Mouse (Mus musculus): ENCODE measurements at regions not wholly inside any gene's neighbourhood (a gene's known extent, or its start where the extent isn't known, plus 50 kb on each side); places are given as distances from the start of the nearest gene placed in this dataset.
"Not testable (repeated sequence)": the region's sequence is repeated elsewhere in the genome, so short reads cannot be mapped to it uniquely, and the experiment has no call there.

DNA sequence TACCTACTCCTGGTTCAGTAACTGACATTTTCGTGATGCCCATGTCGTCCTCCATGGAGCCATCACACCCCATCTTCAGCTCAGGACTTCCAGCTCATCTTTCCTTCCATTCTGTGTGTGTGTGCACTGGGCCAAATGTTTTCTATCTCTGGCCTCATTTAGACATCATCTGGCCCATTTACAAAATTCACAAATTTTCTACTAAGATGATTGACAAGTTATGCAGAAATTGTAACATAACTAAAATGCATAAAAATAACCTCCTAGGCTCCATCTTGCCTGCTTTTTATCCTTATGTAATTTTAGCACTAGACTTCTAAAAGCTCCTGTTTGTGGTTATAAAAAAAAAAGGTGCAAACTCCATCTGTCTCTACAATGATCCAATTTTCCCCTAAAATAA is 130.8 kb upstream of the Kcnk2 start:
- DNase-seq (ENCODE audit: low spot score) (no peak), ATAC-seq (replicated peaks; ENCODE audit: low FRiP score) (no peak)
- Histone ChIP-seq H3K4me3 (ENCODE audit: low read depth, low read length) (no peak overlapping the region), H3K36me3 (ENCODE audit: control insufficient read depth, insufficient read depth, low read length) (no peaks in the 10 kb centered on the region), H3K27ac (ENCODE audit: low read depth, low read length) (no peak overlapping the region), H3K4me1 (replicated peaks; ENCODE audit: control insufficient read depth, insufficient read depth, low read length) (no peaks in the 10 kb centered on the region), H3K9ac (ENCODE audit: low read depth, low read length) (no peak overlapping the region), H3K27me3 (replicated peaks; ENCODE audit: control insufficient read depth, insufficient read depth, low read length) (no peaks in the 10 kb centered on the region), H3K4me2 (no peak overlapping the region), H3K9me3 (ENCODE audit: control insufficient read depth, low read length) (no peaks in the 10 kb centered on the region)
- WGBS, result 88% methylated on average over 2 of the region's 2 CpGs

DNA sequence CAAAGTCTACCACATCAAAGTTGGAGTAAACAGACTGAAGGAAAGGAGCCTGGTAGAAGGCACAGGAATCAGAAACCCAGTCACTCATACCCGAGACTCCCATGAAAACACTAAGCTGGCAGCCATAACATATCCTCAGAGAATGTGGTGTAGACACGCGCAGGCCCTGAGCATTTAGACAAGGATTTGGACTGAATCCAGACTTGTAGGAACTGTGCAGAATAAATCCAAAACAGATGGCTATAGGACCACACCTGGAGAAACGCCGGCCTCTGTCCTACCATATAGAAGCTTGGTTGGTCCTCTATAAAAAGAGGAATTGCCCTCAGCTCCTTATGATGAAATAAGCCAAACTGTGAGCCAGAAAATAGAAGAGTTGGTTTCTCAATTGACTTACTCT is 124.3 kb upstream of the Kcnk2 start:
- no peak for DNase-seq (ENCODE audit: low spot score)
- Histone ChIP-seq H3K4me3 (ENCODE audit: low read depth, low read length) (no peak overlapping the region), H3K4me1 (replicated peaks; ENCODE audit: control insufficient read depth, insufficient read depth, low read length) (no peaks in the 10 kb centered on the region), H3K36me3 (ENCODE audit: control insufficient read depth, insufficient read depth, low read length) (no peaks in the 10 kb centered on the region), H3K9ac (ENCODE audit: low read depth, low read length) (no peak overlapping the region), H3K4me2 (no peak overlapping the region), H3K9me3 (ENCODE audit: control insufficient read depth, low read length) (no peaks in the 10 kb centered on the region), H3K27ac (ENCODE audit: low read depth, low read length) (no peak overlapping the region), H3K27me3 (replicated peaks; ENCODE audit: control insufficient read depth, insufficient read depth, low read length) (no peaks in the 10 kb centered on the region)
- WGBS, result 82% methylated on average over 5 of the region's 5 CpGs
- ATAC-seq (replicated peaks; ENCODE audit: low FRiP score), result no peak

DNA sequence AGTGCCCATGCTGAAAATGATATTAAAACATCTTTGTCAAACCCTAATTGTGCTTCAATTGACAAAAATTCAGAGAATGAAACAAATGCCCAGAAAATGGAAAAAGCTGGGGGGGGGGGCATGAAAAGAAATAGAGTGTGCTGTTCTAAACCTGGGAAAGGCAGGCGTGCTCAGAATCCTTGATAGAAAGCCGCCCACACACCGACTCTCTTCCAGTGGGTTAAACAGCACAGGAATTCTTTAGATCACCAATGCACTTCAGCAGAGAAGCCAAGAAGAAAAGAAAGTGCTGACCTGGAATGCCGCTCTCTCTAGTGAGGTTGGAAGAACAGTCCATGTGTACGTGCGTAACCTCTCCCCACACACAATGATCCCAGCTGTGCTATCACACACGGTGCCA is 113.4 kb upstream of the Kcnk2 start:
- Histone ChIP-seq H3K9ac (ENCODE audit: low read depth, low read length) (no peak overlapping the region), H3K9me3 (ENCODE audit: control insufficient read depth, low read length) (no peaks in the 10 kb centered on the region), H3K4me3 (ENCODE audit: low read depth, low read length) (no peak overlapping the region), H3K27me3 (replicated peaks; ENCODE audit: control insufficient read depth, insufficient read depth, low read length) (no peaks in the 10 kb centered on the region), H3K4me1 (replicated peaks; ENCODE audit: control insufficient read depth, insufficient read depth, low read length) (no peaks in the 10 kb centered on the region), H3K4me2 (no peak overlapping the region), H3K36me3 (ENCODE audit: control insufficient read depth, insufficient read depth, low read length) (no peaks in the 10 kb centered on the region), H3K27ac (ENCODE audit: low read depth, low read length) (no peak overlapping the region)
- ATAC-seq (replicated peaks; ENCODE audit: low FRiP score), result no peak
- peak; percentile 23 for DNase-seq (ENCODE audit: low spot score)
- 77% methylated on average over 7 of the region's 7 CpGs for WGBS

DNA sequence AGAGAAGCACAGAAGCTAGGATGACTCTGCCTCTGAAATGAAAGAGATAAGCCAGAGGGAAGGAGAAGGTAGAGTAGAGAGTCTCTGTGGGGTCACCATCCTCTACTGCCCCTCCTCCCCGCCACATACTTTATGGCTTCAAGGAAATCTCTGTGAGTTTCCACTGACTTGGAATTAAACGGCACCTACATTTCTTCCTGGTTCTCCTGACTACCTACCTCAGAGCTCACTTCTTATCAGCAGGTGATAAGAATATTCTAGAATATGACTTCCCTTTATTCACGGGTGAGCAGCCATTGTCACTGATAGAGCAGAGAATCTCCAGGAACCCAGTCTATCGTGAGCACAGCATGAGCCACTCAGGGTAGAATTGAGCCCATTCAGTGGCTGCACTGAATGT is 111.3 kb upstream of the Kcnk2 start:
- 77% methylated on average over 4 of the region's 4 CpGs for WGBS

DNA sequence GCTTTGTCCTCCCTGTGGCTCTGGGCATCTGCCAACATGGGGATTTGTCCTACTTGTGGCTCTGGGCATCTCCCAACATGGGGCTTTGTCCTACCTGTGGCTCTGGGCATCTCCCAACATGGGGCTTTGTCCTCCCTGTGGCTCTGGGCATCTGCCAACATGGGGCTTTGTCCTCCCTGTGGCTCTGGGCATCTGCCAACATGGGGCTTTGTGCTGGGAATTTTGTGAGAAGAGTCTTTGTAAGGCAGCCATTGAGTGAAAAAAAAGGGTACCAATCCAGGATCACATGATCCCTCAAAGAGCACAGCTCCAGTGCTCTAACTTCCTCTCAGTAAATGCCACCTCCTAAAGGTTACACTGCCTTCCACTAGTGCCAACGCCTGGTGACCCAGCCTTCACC is 105.2 kb upstream of the Kcnk2 start:
- not testable (repeated sequence) for H3K4me3 ChIP-seq (ENCODE audit: low read depth, low read length); ATAC-seq (replicated peaks; ENCODE audit: low FRiP score); H3K4me1 ChIP-seq (replicated peaks; ENCODE audit: control insufficient read depth, insufficient read depth, low read length); H3K4me2 ChIP-seq; H3K36me3 ChIP-seq (ENCODE audit: control insufficient read depth, insufficient read depth, low read length); H3K9me3 ChIP-seq (ENCODE audit: control insufficient read depth, low read length); H3K27me3 ChIP-seq (replicated peaks; ENCODE audit: control insufficient read depth, insufficient read depth, low read length); H3K27ac ChIP-seq (ENCODE audit: low read depth, low read length); DNase-seq (ENCODE audit: low spot score); H3K9ac ChIP-seq (ENCODE audit: low read depth, low read length)
- 82% methylated on average over 1 of the region's 1 CpGs for WGBS

More for the DNA sequence above, 111.3 kb upstream of the Kcnk2 start:
- Histone ChIP-seq H3K9ac (ENCODE audit: low read depth, low read length) (no peak overlapping the region), H3K36me3 (ENCODE audit: control insufficient read depth, insufficient read depth, low read length) (no peaks in the 10 kb centered on the region), H3K4me1 (replicated peaks; ENCODE audit: control insufficient read depth, insufficient read depth, low read length) (no peaks in the 10 kb centered on the region), H3K9me3 (ENCODE audit: control insufficient read depth, low read length) (peaks cover 6% of the 10 kb centered on the region), H3K27me3 (replicated peaks; ENCODE audit: control insufficient read depth, insufficient read depth, low read length) (no peaks in the 10 kb centered on the region), H3K27ac (ENCODE audit: low read depth, low read length) (no peak overlapping the region), H3K4me3 (ENCODE audit: low read depth, low read length) (no peak overlapping the region), H3K4me2 (no peak overlapping the region)
- ATAC-seq (replicated peaks; ENCODE audit: low FRiP score) (no peak), DNase-seq (ENCODE audit: low spot score) (no peak)

DNA sequence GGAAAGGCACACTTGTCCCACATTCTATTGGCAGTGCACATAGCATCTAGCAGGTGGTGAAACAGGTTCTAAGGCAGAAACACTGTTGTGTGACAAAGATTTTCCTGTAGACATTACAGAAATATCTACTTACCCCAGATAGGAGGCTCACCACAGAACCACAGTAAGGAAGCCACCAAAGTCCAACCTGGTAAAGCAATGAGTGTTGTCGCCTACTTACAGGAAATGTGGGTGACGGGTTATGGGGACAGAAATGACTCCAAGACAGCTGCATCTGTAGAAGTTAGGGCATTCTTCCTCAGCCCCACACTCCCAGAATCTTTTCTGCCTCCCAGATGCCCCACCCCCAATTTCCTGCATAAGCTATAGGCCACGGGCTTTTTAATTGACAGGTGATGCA is 97.6 kb upstream of the Kcnk2 start:
- no peak for ATAC-seq (replicated peaks; ENCODE audit: low FRiP score)
- Histone ChIP-seq H3K9ac (ENCODE audit: low read depth, low read length) (no peak overlapping the region), H3K4me2 (no peak overlapping the region), H3K27ac (ENCODE audit: low read depth, low read length) (no peak overlapping the region), H3K27me3 (replicated peaks; ENCODE audit: control insufficient read depth, insufficient read depth, low read length) (no peaks in the 10 kb centered on the region), H3K36me3 (ENCODE audit: control insufficient read depth, insufficient read depth, low read length) (no peaks in the 10 kb centered on the region), H3K4me1 (replicated peaks; ENCODE audit: control insufficient read depth, insufficient read depth, low read length) (no peaks in the 10 kb centered on the region; the same call in 1 of the 2 replicates), H3K4me3 (ENCODE audit: low read depth, low read length) (no peak overlapping the region), H3K9me3 (ENCODE audit: control insufficient read depth, low read length) (no peaks in the 10 kb centered on the region; the same call in 1 of the 2 replicates)
- no peak for DNase-seq (ENCODE audit: low spot score)
- WGBS, result 53% methylated on average over 3 of the region's 3 CpGs

DNA sequence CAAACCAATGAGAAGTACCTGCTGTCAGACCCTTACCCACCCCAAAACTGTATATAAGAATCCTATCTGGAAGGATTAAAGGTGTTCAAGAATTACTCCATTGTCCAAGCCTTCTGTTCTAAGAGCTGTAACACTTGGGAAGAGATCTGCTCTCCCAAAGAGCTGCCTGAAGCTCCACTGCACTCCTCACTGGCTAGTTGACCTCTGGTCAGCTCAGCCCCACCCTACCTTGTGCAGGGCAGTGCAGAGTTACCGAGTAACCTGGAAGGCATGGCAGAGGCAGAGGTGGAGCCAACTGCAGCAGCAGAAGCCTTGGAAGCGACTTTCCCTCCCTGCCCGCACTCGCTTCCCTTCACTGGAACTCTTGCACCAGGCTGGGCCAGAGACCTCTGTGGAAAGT is 97.1 kb upstream of the Kcnk2 start:
- Histone ChIP-seq H3K4me2 (no peak overlapping the region), H3K9ac (ENCODE audit: low read depth, low read length) (no peak overlapping the region), H3K36me3 (ENCODE audit: control insufficient read depth, insufficient read depth, low read length) (no peaks in the 10 kb centered on the region), H3K27ac (ENCODE audit: low read depth, low read length) (no peak overlapping the region), H3K4me3 (ENCODE audit: low read depth, low read length) (no peak overlapping the region), H3K4me1 (replicated peaks; ENCODE audit: control insufficient read depth, insufficient read depth, low read length) (no peaks in the 10 kb centered on the region; the same call in 1 of the 2 replicates), H3K9me3 (ENCODE audit: control insufficient read depth, low read length) (no peaks in the 10 kb centered on the region; the same call in 1 of the 2 replicates), H3K27me3 (replicated peaks; ENCODE audit: control insufficient read depth, insufficient read depth, low read length) (no peaks in the 10 kb centered on the region)
- 64% methylated on average over 4 of the region's 4 CpGs for WGBS
- ATAC-seq (replicated peaks; ENCODE audit: low FRiP score), result no peak
- DNase-seq (ENCODE audit: low spot score), result no peak

DNA sequence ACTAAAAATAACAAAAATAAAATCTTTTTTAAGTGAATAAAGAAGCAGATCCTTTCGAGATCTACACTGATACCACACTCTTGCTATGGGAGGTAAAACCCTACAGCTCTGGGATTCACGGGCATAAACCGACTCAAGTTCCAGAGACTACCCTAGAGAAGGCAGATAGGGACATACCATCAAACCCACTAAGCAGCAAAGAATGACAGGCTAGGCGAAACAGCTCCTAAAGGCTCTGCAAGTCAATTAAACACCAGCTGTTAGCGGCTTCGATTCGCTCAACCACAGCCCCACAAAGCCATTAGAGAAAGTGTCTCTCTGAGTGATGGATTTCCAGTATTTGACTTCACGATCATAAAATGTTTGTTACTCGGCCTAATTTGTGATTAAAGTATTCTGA is 95.0 kb upstream of the Kcnk2 start:
- Histone ChIP-seq H3K9ac (ENCODE audit: low read depth, low read length) (no peak overlapping the region), H3K4me1 (replicated peaks; ENCODE audit: control insufficient read depth, insufficient read depth, low read length) (no peaks in the 10 kb centered on the region; the same call in 1 of the 2 replicates), H3K4me2 (no peak overlapping the region), H3K9me3 (ENCODE audit: control insufficient read depth, low read length) (no peaks in the 10 kb centered on the region), H3K27me3 (replicated peaks; ENCODE audit: control insufficient read depth, insufficient read depth, low read length) (no peaks in the 10 kb centered on the region), H3K27ac (ENCODE audit: low read depth, low read length) (no peak overlapping the region), H3K36me3 (ENCODE audit: control insufficient read depth, insufficient read depth, low read length) (no peaks in the 10 kb centered on the region), H3K4me3 (ENCODE audit: low read depth, low read length) (no peak overlapping the region)
- 75% methylated on average over 9 of the region's 9 CpGs for WGBS
- ATAC-seq (replicated peaks; ENCODE audit: low FRiP score) (no peak), DNase-seq (ENCODE audit: low spot score) (no peak)

DNA sequence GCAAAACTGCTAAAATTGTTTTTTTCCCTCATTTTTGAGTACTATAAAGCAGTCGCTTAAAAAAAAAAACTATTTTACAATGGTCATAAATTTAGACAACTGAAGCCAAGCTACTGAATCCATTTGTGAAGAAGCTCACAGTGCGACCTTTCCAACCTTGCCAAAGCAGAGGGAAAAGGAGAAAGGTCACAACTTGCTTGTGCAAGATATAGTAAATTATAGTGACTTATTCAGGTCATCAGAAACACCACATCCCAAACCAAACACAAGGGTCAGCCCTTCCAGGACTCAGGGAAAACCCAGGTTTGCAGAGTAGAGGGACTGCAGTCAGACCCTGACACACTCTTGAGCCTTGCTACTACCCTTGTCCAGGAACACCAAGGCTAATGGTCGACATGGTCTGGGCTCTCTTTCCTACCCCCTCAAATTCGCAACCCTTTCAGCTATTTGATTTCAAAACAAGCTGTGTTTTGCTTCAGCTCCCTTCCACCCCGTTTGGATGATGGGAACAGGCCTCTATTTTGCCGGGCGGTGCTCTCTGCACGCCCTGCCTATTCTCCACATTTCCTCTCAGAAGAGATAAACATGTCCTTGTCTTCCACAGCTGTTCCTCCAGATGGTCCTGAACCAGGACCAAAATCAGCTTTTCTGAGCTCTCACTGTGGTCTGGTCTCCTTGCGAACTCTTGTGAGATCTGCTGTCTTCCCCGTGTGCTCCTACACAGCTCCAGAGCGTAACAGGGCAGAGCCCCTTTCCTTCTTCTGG is 93.5 kb upstream of the Kcnk2 start:
- H3K4me2 ChIP-seq, result no peak overlapping the region
- ATAC-seq (replicated peaks; ENCODE audit: low FRiP score), result no peak
- H3K4me1 ChIP-seq (replicated peaks; ENCODE audit: control insufficient read depth, insufficient read depth, low read length), result no peaks in the 10 kb centered on the region; the same call in 1 of the 2 replicates
- WGBS, result 70% methylated on average over 11 of the region's 11 CpGs
- DNase-seq (ENCODE audit: low spot score), result no peak
- no peaks in the 10 kb centered on the region for H3K27me3 ChIP-seq (replicated peaks; ENCODE audit: control insufficient read depth, insufficient read depth, low read length)
- H3K27ac ChIP-seq (ENCODE audit: low read depth, low read length), result no peak overlapping the region
- no peak overlapping the region for H3K9ac ChIP-seq (ENCODE audit: low read depth, low read length)
- no peaks in the 10 kb centered on the region for H3K9me3 ChIP-seq (ENCODE audit: control insufficient read depth, low read length)
- H3K36me3 ChIP-seq (ENCODE audit: control insufficient read depth, insufficient read depth, low read length), result no peaks in the 10 kb centered on the region
- no peak overlapping the region for H3K4me3 ChIP-seq (ENCODE audit: low read depth, low read length)

All from liver, embryonic 11.5 days (tissue).